Mouse (Mus musculus) hematopoietic stem cell, adult 5-6 weeks (primary cell): Measurements from ENCODE around the gene Gm4216. TPM values are rescaled to one million over a fixed set of nuclear protein-coding genes. Genes with fewer than 3 reads are reported as not detected.
"Not testable (repeated sequence)": the region's sequence is repeated elsewhere in the genome, so short reads cannot be mapped to it uniquely, and the experiment has no call there.

Source experiments
- ATAC-seq, 2 experiments: fragments of 125-278 bp in 1 of 2; replicated peaks in 1 of 2; 2 replicates each; pipeline ENCODE4 v1.8.0; 2016 to 2017; ENCODE audit warnings: inconsistent platforms in 2 of 2, mild to moderate bottlenecking in 2 of 2, moderate number of reproducible peaks in 2 of 2, low read depth in 1 of 2, moderate TSS enrichment in 1 of 2; ENCODE audit not compliant: low FRiP score in 2 of 2, poor library complexity in 2 of 2, severe bottlenecking in 2 of 2, insufficient read depth in 1 of 2, low TSS enrichment in 1 of 2
- total RNA-seq: library from RNA; stranded (forward); fragments of 172-1452, 232-1000 nt; gene quantifications from 2 replicates; pipeline ENCODE4 v1.2.3, GENCODE M21; 2017

Gm4216 gene
- total RNA-seq: not detected in 2 replicates

DNA sequence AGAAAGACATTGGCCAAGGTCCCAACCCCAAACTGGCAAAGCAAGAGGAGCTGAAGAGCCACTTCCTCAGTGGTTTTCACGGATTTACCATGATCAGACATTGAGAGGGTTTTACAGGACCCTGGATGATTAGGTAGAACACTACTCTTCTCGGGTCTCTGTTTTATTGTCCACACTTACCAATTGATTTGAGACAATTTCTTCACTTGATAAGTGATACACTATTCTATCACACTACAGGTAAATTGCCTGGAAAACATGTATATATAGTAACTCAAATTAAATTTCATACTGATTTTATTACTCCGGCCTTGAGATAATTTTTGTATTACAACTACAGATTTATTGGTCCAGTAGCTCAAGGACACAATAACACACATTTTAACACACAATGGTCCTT is at the start of gene Gm4216:
Gene Gm4216, minus strand, starts transcription at position 101 of the 400 bp plus-strand sequence.
- not testable (repeated sequence) for ATAC-seq

- not testable (repeated sequence) for ATAC-seq
Observed at GRCm38 (mm10) chr7:23067356-23067755, 47.6 kb upstream of the Gm4216 start, which contains the start of gene Gm8720. Gm8720 (minus strand) TSS chr7:23067456.

- ATAC-seq: not testable (repeated sequence)
Observed at GRCm38 (mm10) chr7:23055240-23055639, 35.5 kb upstream of the Gm4216 start, which contains the start of gene Vmn1r163. Vmn1r163 (plus strand) TSS chr7:23055540.

- not testable (repeated sequence) for ATAC-seq
Observed at GRCm38 (mm10) chr7:22984573-22984972, 35.1 kb downstream of the Gm4216 start, which contains the start of gene Gm4214. Gm4214 (minus strand) TSS chr7:22984673.

Other genes with a start within 250 kb of the Gm4216 start
- not detected in 2 replicates for gene Vmn1r158, start 229.1 kb downstream of the Gm4216 start, total RNA-seq
- gene Vmn1r159, start 176.3 kb downstream of the Gm4216 start, total RNA-seq: not detected in 2 replicates
- gene Vmn1r160, start 148.7 kb downstream of the Gm4216 start, total RNA-seq: not detected in 2 replicates
- not detected in 2 replicates for gene Gm4214, start 35.2 kb downstream of the Gm4216 start, total RNA-seq
- gene Vmn1r163, start 35.6 kb upstream of the Gm4216 start, total RNA-seq: not detected in 2 replicates
- gene Gm8720, start 47.5 kb upstream of the Gm4216 start, total RNA-seq: not detected in 2 replicates
- gene Gm10662, start 124.6 kb upstream of the Gm4216 start, total RNA-seq: not detected in 2 replicates
- gene Vmn1r165, start 197.4 kb upstream of the Gm4216 start, total RNA-seq: not detected in 2 replicates
- not detected in 2 replicates for gene Vmn1r166, start 231.8 kb upstream of the Gm4216 start, total RNA-seq